Mouse (Mus musculus) heart, postnatal 14 days (tissue): ENCODE measurements around the gene Arl5c. TPM values are rescaled to one million over a fixed set of nuclear protein-coding genes. Genes with fewer than 3 reads are reported as not detected.
A peak's percentile ranks its signal among the peaks of the same experiment; 100 is the strongest.

Experiments used
- DNase-seq, 2 experiments: peaks; one replicate each; pipeline ENCODE4 v3.0.0; 2021 to 2022
- intact Hi-C: fragments of 180-260 bp; cut with DNase I; formaldehyde crosslinking; loops from one replicate; pipeline ENCODE4 v1.15.1; 2025
- long read RNA-seq, 2 experiments: library from polyadenylated mRNA; stranded (forward); transcript quantifications; one replicate each; pipeline ENCODE4 v2.0.0; 2021
- total RNA-seq, 2 experiments: library from RNA; stranded (reverse); gene quantifications; 2 replicates each; pipeline ENCODE4 v1.2.3; 2021

Gene Arl5c
- total RNA-seq, result 1 to 10 TPM; 1.6 to 6.2 TPM
- long read RNA-seq, experiment 1, partial matches to known transcripts, result 0 of 3 reads
- long read RNA-seq, experiment 1, other reads (novel, unspliced or antisense), result 2 of 3 reads
- long read RNA-seq, experiment 2, partial matches to known transcripts, result 0 of 1 reads
- long read RNA-seq, experiment 2, other reads (novel, unspliced or antisense), result 1 of 1 reads

DNA sequence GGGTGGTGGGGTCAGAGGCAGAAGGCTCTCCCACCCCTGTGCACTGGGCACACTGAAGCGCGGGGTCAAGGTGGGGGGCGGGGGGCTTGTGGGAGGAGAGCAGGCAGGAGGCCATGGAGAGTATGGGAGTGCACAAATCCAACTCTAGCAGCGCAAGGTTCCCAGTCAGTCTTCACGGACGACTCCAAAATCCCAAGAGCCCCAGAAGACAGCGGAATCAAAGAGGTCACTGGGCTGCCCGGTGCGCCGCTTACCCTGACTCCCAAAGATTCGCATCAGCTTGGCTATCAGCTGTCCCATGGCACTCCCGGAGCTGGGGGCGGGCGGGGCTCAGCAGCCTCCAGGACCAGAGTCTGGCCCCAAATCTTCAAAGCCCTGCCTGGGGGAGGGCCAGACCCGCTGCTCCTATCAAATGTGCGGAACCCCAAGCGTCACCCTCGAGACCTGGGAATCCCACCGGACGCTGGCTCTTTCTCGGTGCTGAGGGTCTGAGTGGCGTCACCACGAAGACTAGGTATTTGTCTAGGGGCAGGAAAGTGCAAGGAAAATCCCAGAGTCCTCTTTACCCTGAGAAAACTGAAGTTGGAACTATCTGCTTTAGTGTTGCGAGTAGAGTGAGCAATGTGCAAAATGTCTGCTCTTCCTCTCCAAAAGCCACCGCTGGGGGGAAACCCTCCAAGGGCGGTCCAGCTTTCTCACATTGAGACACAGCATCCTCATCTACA, at the start of gene Arl5c:
TSS of gene Arl5c (minus strand) at position 618 of the 725 bp plus-strand sequence.
- peak; percentile 51 to 66 for DNase-seq
- intact Hi-C loops, result no loop called here

DNA sequence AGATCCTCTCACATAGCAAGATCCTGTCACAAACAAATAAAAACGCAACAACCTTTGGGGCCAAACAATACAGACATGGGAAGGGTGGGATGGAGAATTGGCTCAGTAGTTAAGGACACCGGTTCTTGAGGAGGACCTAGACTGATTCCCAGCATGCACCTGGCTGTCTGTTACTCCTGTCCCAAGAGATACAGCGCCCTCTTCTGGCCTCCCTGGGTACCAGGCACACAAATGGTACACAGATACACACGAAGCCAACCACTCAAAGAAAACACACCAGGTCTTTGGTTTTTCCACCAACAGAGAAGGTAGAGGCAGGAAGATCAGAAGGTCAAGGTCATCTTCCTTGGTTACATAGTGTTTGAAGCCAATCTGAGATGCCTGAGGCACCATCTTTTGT, 49.6 kb upstream of the Arl5c start:
- intact Hi-C loops, result no loop called here
- DNase-seq, result no peak

DNA sequence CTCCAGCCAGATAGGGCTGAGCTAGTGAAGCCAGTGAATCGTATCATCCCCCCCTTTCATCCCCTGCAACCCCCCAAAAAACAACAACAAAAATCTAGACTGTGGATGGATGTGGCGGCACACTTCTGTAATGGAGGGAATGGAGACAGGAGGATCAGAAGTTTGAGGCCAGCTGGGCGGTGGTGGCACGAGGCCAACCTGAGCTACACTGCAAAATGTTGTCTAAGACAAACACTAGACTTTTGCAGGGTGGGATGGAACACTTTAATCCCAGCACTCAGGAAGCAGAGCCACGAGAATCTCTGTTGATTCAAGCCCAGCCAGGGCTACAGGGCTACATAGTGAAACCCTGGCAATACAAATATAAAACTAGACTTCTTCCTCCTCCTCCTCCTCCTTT, 48.1 kb upstream of the Arl5c start:
- DNase-seq, result no peak
- intact Hi-C loops, result no loop called here

DNA sequence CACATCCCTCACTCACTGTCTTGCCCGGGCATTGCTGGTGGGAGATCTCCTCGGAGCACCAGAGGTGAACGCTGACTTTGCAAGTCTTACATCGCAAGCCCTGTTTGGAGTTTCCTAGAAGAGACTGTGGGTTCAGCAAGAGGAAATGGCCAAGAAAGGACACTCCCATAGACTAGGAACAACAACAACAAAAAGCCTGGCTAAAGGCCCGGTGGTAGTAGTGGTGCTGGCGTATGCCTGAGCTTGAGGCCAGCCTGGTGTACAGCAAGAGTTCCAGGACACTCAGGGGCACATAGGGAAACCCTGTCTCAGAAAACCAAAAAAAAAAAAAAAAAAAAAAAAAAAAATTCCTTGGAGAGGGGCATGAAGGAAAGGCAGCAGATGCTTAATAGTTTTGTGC, 46.8 kb upstream of the Arl5c start:
- intact Hi-C loops, result no loop called here
- no peak for DNase-seq

DNA sequence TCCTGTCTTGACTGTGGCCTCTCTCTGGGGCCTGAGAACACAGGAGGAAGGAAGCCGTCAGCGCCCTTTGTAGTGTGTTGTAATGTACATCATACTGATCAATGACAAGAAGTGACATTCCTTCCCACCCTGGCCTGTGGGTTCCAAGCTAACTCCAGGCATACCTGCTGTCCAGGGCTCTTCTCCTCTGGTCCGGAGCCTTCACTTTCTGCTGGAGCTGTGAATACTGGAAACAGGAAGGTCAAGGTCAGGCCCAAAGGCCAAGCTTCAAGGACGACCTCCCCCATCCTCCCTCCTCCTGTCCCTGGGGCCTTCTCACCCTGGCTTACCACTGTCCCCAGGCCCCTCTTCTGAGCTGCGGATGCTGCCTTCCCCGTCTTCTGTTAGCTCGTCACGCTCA, 45.0 kb upstream of the Arl5c start:
- intact Hi-C loops, result no loop called here
- no peak for DNase-seq

DNA sequence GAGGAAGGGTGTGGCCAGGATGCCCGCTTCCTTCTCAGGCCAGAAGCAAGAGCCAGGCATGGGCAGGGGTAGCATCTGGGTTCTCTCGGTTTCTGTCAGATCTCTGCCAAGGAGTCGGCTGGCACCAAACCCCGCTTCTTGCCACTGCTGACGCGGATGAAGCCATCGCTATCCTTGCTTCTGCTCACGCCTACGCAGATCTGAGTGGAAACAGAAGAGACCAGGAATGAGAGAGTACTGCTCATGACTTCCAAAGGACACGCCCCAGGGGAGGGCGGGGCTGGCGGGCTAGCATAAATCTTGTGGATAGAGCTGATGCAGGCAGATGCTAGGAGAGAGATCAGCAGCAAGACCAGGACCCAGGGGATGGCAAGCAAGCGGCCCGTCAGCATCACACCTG, 41.9 kb upstream of the Arl5c start:
- intact Hi-C loops, result no loop called here
- no peak for DNase-seq

DNA sequence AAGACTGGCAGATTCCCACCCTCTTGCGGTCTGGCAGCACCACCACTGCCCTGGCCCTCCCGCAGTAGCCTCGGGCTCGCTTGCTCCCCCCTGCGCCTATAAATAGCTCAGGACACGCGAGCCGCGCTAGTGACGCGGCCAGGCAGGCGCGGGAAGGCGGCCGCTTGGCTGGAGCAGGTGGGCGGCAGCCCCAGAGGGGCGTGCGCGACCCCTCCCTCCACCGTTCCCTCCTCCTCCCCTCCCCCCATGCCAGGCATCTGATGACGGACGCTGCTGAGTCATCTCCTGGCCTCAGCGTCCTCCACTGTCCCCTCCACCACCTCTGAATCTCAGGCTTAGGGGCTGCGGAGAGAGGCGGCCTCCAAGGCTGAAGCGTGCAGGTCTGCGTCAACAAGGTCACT, 40.0 kb upstream of the Arl5c start:
- peak; percentile 52 to 64 for DNase-seq
- intact Hi-C loops, result no loop called here

DNA sequence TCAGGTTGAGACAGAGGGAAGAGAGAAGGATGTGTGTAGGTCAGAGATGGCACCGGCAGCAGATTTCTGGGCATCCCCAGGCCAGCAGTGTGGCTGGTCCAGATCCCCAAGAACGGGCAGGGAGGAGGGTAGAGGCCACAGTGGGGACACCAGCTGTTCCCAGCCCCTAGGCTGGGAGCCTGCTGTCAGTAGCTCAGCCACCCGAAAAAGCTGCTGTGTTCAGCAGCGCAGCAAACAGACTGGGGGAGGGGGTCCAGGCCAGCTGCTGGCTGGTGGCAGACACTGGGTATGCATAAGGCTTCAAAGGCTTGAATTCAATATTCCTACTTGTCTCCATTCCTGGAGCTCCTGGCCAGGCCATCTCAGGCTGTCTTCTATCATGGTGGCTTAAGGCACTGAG, 38.9 kb upstream of the Arl5c start:
- intact Hi-C loops, result loop anchor here (5.0 kb wide), 2 partner anchors 112 to 167 kb away; partner anchors contain the start of gene Cdk12
- DNase-seq, result no peak

DNA sequence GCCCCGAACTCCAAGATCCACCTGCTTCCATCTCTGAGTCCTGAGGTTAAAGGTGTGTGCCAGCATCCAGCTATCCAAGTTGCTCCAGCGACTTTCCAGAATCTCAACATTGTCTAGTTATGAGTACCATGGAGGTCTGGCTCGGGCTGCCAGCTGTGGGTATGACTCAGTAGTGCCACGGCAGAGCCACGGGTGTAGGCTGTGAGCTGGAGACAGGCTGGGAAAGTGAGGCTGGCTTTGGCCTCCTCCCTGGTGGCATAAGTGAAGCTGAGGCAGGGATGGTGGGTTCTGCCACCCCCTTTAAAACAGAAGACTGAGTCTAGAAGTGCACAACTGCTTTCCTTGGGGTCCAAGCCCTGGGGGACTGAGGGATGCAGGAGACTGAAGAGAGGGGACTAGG, 38.1 kb upstream of the Arl5c start:
- DNase-seq, result no peak
- intact Hi-C loops, result loop anchor here (5.0 kb wide), 2 partner anchors 113 to 168 kb away; partner anchors contain the start of gene Cdk12

DNA sequence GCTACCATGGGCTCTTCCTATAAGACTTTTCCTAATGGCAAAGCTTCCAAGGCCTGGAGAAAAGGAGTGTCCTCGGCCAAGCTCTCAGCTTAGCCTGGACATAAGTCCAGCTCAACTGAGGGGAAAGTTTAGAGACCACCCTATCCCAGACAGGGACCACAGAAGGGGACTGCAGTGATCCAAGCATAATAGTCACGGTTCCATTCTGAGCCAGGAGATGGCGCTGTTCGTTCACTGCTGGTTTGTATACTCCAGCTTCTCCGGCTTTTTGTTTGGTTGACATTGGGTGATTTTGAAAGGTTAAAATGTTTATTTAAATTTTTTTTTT, 35.4 kb upstream of the Arl5c start:
- intact Hi-C loops, result loop anchor here (1.0 to 5.0 kb wide), 3 partner anchors 44 to 171 kb away; partner anchors contain the start of gene Cdk12

DNA sequence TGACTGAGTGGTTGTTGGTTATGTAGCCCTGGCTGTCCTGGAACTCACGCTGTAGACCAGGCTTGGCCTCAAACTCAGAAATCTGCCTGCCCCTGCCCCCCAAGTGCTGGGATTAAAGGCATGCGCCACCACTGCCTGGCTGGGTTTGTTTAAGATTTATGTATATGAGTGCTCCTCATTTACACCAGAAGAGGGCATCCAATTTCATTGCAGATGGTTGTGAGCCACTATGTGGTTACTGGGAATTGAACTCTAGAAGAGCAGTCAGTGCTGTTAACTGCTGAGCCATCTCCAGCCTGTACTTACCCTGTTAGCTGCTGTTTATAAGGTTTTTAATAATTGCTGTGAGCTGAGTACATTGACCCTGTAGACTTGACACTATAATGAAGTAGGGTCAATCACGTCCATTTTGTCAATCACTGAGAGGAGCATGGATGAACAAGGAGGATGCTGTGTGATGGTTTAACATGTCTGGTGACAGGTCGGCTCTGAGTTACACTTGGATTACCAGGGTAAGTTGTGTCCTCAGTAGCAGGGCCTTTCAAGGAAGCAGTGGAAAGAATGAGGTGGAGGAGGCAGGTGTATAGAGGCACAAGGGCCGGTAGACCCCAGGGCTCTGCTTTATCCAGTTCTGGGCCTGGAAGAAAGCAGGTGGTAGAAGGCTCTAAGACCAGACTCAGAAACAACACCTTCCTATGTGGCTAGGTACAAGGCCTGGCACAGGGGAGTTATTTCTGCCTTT, 34.9 kb upstream of the Arl5c start:
- intact Hi-C loops, result loop anchor here (1.0 to 5.0 kb wide), 3 partner anchors 44 to 171 kb away; partner anchors contain the start of gene Cdk12

More for the DNA sequence above, 35.4 kb upstream of the Arl5c start:
- peak; percentile 79 to 89 for DNase-seq

DNA sequence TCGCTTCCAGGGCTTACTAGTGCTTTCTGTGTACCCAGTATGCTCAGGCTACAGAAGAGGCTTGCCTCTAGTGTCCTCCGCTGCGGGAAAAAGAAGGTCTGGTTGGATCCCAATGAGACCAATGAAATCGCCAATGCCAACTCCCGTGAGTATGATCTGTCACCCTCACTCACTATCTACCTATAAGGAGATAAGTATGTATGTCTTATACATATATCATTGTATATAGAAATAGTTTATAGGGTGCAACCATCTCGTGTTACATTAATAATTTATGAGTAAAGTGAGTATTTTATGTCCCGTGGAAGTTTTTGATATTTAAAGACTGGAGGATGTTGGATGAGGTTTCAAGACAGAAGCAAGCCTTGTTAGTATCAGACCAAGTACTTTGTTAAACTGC, 31.8 kb upstream of the Arl5c start:
- intact Hi-C loops, result no loop called here
- no peak for DNase-seq

More for the DNA sequence above, 34.9 kb upstream of the Arl5c start:
- DNase-seq, result no peak

DNA sequence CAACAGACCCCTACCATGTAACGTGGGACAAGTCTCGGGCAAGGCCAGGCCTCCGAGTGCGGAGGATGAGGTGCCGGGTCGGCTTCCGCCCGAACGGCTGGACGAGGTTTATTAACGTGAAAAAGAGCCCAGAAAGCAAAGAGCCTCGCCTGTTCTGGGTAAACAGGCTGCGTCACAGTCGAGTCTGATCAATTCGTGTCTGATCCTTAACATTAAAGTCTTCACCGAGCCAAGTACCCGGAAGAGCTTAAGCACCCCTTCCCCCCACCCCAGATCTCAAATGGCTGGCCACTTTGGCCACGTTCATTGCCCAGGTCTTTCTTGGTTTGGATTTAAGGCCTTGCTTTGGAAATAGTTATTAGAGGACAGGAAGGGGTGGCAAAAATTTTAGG, 31.3 kb upstream of the Arl5c start:
- intact Hi-C loops, result no loop called here

DNA sequence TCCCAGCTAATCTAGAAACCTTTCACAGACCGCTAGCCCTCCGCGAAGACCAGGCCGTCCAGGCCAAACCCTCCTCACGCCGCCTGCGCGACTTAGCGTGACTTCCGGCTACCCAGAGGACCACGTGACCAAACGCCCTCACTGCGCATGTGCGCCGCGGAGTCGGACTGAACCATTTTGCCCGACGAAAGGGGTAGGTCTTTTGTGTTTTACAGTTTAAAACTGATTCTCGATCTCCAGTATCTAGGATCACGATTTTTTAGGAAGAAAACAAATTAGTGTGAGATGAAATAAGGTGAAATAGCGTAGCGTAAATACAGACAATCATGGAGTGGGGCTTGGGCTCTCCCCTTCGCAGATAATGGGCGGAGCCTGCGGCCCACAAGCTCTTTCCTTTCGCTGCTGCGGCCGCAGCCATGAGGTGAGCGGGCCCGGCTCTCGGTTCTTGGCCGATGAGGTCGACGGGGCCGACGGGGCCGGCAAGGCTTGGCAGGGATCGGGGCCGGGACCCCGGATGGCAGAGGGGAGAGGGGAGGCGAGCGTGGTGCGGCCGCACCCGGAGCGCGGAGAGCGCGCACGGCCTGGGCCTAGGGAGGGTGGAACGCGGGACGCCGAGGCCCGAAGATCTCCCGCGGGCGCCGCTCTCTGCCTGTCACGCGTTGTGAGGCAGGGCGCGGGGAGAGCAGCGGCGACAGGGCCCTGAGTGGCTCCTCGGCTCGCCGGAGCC, 30.8 kb upstream of the Arl5c start, which contains the start of gene Rpl19:
TSS of gene Rpl19 (plus strand) at position 141 of the 727 bp plus-strand sequence.
- DNase-seq, result peak; percentile 91 to 95
- intact Hi-C loops, result no loop called here

More for the DNA sequence above, 31.3 kb upstream of the Arl5c start:
- no peak for DNase-seq

DNA sequence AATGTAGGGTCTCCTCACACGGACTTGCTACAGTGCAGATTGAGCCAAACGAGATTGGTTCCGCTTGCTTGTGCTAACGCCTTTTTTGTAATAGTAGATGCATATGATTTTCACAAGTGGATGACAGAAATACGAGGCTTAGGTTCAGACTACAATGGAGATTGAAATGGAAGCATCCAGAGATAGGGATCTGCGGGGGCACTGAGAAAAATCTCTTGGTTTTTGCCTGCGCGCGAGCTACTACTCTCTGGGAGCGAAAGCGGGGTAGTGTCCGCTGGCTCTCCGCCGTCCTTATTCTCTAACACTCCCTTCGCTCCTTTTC, 30.2 kb upstream of the Arl5c start:
- no peak for DNase-seq
- intact Hi-C loops, result no loop called here

DNA sequence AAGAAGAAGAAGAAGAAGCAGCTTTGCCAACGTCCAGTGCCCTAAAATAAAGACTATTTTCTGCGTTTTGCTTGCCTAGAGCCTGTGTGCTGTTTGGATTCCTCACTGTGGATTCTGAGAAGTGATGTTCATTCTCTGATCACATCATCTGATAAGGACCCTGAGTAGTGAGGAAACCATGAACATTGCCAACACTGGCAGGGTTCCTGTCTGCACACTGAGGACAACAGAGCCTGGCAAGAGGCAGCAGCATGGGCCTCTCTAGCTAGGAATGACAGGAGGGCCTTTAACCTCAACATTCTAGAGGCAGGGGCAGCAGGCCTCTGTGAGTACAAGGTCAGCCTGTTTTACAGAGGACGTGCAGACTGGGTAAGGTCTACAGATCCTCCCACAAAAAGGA, 28.5 kb upstream of the Arl5c start:
- DNase-seq, result no peak
- intact Hi-C loops, result no loop called here

DNA sequence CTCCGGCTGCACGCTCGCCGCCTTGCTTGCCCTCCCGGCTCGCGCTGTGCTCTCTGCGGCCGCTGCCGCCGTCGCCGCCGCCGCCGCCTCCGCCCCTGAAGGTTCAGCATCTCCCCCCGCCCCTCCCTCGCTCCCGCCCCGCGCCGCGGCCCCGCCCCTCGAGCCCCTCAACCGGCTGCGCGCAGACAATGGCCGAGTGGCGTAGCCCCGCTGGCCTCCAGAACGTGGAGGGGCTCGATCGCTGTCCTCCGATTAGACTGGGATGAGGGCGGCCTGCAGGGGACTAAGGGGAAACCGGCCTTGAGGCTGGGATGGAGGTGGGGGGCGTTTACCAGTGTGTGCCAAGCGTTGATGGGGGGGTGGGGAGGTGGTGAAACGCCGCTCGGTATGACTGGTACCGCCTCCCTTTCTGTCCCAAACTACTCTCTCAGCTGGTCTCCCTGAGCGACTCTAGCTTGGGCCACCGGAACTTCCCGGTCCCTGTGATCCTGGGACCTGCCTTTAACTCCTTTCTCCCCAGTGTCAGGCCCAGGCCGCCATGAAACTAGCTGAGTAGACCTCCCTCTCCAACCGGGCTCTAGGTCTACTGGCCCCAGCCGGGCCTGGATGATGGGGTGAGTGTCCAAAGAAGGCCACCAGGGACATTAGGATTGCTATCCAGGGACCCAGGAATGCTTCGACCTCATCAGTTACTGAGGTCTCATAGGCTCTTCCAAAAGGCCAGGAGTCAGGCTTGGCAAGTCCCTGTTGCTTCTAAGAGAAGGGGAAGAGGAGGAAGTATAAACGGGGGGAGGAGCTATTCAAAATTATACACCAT, 26.8 kb upstream of the Arl5c start, which contains the start of gene Cacnb1:
TSS of gene Cacnb1 (minus strand) at position 480 of the 817 bp plus-strand sequence.
- peak; percentile 76 to 79 for DNase-seq
- intact Hi-C loops, result loop anchor here (2.0 kb wide), 1 partner anchor 34 kb away; no protein-coding TSS in a partner anchor

DNA sequence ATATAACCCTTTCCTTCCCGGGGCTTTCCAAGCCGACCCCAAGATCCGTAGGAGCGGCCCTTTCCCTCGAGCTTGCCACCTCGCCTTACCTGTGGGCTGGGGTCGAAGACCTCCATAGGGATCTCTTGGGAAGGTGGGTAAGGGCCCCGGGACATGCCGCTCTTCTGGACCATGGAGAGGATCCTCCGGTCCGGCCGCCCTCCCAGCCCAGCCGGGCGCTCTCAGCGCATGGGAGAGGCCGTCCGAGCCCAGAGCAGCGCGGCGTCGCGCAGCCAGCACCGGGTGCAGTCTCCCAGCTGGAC, 26.2 kb upstream of the Arl5c start:
- intact Hi-C loops, result loop anchor here (2.0 kb wide), 1 partner anchor 33 kb away; no protein-coding TSS in a partner anchor
- no peak for DNase-seq

DNA sequence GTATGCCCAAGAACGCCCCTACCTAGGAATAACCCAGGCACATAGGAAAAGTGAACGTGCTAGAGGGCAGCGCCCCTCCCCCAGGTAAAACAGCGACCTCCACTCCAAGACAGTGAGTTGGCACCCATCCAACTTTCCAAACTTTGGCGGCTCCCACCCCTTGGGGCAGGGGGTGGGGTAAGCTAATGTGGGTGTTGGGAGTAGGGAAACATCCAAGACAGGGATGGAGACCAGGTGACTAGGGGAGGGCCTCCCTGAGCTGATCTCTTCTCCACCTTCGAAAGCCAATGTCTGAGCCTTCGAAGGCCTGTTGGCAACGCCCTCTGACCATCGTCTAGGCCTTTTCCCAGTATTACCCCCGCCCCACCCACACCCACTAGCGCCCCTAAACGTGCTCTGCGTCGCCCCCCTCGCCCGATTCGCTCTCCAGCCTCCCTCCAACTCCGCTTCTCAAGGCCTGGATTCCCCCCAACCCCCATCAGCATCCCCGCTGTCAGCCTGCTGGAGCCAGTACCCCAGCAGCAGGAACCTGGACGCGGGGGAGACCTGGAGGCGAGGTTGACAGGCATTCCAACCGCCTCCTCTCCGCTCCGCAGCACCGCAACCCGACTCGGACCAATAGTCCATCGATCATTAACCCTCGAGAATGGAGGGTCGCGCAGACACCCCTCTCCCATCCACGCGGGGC, 25.7 kb upstream of the Arl5c start:
- DNase-seq, result peak; percentile 29 to 45
- intact Hi-C loops, result loop anchor here (2.0 kb wide), 1 partner anchor 33 kb away; no protein-coding TSS in a partner anchor
